Mouse (Mus musculus) ovary, adult 18-20 months (tissue): ENCODE measurements at regions not wholly inside any gene's neighbourhood (a gene's known extent, or its start where the extent isn't known, plus 50 kb on each side); places are given as distances from the start of the nearest gene placed in this dataset.
A peak's percentile ranks its signal among the peaks of the same experiment; 100 is the strongest.
"Not testable (repeated sequence)": the region's sequence is repeated elsewhere in the genome, so short reads cannot be mapped to it uniquely, and the experiment has no call there.

Experiments used
- DNase-seq: peaks from one replicate; pipeline ENCODE4 v3.0.0; 2022; ENCODE audit warnings: low spot score, mixed read lengths

- DNase-seq = no peak
Measured at GRCm38 (mm10) chr12:40898414-40899027, 125.4 kb upstream of the Immp2l start.

DNA sequence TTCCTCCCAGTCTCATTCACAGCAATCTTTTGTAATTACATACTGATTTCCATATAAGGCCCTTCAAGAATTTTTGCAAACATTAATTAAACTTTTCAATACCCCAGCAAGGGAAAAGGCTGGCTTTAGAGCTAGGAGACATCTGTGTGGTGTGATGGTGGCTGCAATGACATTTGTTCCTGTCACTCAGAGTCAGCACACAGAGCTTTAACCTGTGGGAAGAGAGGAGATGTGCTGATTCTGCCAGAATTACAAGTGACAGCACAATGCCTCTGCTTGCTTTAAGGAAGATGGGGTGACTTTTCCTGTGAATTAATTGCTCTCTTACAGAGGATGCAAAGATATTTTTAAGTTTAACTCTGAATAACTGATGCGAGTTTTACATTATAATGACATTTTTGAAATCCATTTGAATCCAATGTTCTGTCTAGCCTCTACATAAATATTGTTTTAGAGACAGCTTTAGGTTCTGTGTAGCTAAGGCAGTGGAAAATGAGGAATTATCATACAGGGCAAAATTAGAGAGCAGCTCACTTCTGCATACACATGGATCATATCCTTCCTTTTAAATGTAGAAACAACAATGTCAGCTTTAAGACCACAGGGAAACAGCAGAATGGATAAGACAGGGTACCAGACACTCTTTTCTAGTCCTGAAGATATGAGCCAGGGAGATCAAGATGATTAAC, 118.1 kb upstream of the Immp2l start:
- DNase-seq = no peak

GRCm38 (mm10) chr12:40906807-40907206, 117.1 kb upstream of the Immp2l start:
- DNase-seq = no peak

GRCm38 (mm10) chr12:40908809-40909795, 114.8 kb upstream of the Immp2l start:
- peak; percentile 11 for DNase-seq

GRCm38 (mm10) chr12:40917486-40917885, 106.4 kb upstream of the Immp2l start:
- no peak for DNase-seq

DNA sequence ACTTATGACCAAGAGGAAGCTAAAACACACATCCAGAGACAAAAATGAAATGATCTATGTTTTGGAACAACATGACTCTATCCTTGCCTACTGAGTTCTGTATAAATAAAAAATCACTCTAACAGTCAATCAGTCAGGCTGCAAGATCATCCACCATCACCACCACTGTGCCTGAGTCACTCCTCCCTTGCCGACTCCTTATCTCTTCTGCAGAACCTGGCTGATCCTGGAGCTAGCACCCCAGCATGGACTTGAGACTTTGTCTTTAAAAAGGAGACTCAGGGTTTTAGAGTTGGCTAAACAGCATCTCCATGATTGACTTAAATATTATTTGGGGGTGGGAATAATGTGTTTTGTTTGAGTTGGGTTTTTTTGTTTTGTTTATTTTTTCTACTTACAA, 101.9 kb upstream of the Immp2l start:
- no peak for DNase-seq

DNA sequence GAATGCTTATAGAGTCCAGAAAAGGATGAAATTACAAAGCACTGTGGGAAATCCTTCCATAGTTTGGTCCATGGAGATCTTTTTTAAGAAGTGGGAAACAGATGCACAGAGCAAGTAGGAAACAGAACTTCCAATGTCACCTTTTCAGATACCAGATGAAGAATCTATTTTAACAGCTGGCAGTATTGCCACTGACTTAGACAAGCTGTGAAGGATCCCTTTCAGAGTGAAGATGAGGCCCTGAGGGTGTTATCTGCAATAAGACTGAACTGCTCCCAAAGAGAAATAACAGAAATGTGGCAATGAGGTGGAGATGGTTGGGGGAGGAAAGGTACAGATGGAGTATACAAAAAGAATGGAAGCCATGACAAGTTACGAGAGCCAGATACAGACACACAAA, 97.2 kb upstream of the Immp2l start:
- DNase-seq = no peak

DNA sequence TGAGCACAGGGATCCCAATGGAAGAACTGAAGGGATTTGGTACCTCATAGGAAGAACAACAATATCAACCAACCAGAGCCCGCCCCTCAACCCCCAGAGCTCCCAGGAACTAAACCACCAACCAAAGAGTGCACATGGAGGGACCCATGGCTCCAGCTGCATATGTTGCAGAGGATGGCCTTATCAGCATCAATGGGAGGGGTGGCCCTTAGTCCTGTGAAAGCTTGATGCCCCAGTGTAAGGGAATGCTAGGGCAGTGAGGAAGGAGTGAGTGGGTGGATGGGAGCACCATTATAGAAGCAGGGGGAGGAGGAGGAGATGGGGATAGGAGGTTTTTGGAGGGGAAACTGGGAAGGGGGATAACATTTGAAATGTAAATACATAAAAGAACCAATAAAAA, 94.5 kb upstream of the Immp2l start:
- DNase-seq = not testable (repeated sequence)

GRCm38 (mm10) chr12:40935098-40935759, 88.7 kb upstream of the Immp2l start:
- no peak for DNase-seq

DNA sequence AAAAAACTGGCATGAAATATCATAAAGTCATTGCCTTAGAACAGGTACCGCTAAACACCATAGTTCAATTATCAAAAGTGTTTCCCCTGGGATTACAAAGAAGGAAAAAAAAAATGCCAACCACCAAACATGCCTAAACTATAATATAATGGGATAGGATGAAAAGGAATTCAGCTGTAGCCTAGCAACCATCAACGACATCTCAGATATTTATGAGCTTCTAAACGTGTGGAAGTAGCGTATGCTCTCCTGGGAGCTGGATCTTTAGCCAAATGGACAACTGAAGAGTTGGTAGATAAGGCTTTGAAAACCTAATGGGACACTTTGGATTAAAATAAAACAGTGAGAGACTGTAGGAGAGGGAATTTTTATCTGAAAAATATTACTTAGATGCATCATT, 86.9 kb upstream of the Immp2l start:
- DNase-seq = no peak

DNA sequence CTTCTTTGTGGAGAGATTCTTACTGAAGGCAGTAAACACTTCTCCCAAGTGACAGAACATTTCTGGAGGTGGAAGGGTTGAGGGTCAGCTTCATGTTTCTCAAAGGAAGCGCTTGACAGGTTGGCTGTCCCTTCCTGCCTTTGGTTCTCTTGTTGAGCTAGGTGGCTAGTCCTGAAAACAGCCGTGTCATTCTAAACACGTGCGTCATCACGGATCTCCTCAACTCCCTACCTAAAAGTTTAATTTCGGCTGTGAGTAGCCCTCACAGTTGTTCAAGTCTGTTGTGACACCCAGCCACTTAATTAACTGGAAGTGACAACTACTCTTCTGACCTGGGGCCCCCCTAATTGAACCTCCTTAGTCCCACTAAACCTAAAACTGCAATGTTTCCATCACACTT, 77.0 kb upstream of the Immp2l start:
- no peak for DNase-seq

GRCm38 (mm10) chr12:40949580-40949979, 74.3 kb upstream of the Immp2l start:
- no peak for DNase-seq

DNA sequence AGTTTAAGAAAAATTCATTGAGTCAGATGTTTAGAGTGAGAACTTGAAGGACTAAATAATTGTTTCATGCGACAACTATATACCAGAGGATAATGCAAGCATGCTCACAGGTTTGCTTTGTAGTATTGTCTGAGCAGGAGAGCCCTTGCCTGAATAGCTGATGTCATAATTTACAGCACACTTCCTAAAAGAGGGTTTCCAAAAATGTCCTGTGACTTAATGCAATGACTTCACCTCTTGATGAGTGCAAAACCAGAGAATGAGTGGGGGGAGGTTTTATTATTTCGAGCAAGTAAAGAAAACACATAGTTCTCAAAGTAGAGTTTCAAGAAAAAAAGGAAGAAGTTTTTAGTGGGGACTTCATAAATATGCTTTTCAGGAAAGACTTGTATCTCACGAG, 65.4 kb upstream of the Immp2l start:
- DNase-seq = no peak

- no peak for DNase-seq
Measured at GRCm38 (mm10) chr12:40964996-40965395, 58.9 kb upstream of the Immp2l start.

GRCm38 (mm10) chr12:40966308-40966707, 57.6 kb upstream of the Immp2l start:
- DNase-seq = no peak

DNA sequence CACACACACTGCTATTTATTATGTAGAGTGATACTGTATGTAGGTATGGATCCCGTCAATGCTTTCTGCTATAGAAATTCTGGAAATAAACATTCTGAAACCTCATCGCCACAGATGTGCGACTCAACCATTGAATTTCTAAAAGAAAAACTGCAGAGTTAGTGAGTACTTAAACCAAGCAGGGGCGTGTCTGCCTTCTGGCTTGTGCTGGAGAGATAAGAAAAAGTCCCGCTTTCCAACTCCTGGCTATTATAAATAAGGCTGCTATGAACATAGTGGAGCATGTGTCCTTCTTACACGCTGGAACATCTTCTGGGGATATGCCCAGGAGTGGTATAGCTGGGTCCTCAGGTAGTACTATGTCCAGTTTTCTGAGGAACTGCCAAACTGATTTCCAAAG, 57.2 kb upstream of the Immp2l start:
- DNase-seq = not testable (repeated sequence)

- DNase-seq = no peak
Measured at GRCm38 (mm10) chr12:40972844-40973243, 51.0 kb upstream of the Immp2l start.
